Mouse (Mus musculus) adrenal gland, adult 2 months (tissue): ENCODE data around the gene Krt27. TPM values are rescaled to one million over a fixed set of nuclear protein-coding genes. Genes with fewer than 3 reads are reported as not detected.

Experiments
- DNase-seq: peaks from one replicate; pipeline ENCODE4 v3.0.0; 2021
- polyA plus RNA-seq: library from polyadenylated mRNA; depleted of rRNA; stranded (reverse); fragments of >200 nt; gene quantifications from 2 replicates; pipeline ENCODE4 v1.2.3, GENCODE M21; 2012; rRNA removed
- total RNA-seq, 2 experiments: library from RNA; stranded (reverse); gene quantifications; 2 replicates each; pipeline ENCODE4 v1.2.3; 2021

Krt27 gene
- total and polyA plus RNA-seq, 3 experiments = not detected

- DNase-seq = no peak
Observed at GRCm38 (mm10) chr11:99322851-99323250, 28.1 kb downstream of the Krt27 start, which contains the start of gene Krt25. Gene Krt25 (minus strand): TSS chr11:99322951.

- DNase-seq = no peak
Observed at GRCm38 (mm10) chr11:99321094-99321493, 29.8 kb downstream of the Krt27 start.

GRCm38 (mm10) chr11:99319127-99319526, 31.8 kb downstream of the Krt27 start:
- no peak for DNase-seq

GRCm38 (mm10) chr11:99316543-99316942, 34.4 kb downstream of the Krt27 start:
- no peak for DNase-seq

GRCm38 (mm10) chr11:99314594-99314993, 36.3 kb downstream of the Krt27 start:
- DNase-seq = no peak

GRCm38 (mm10) chr11:99310882-99311281, 40.0 kb downstream of the Krt27 start:
- no peak for DNase-seq

- peak; percentile 50 for DNase-seq
Observed at GRCm38 (mm10) chr11:99307579-99307978, 43.3 kb downstream of the Krt27 start.

Other genes with a start within 250 kb of the Krt27 start
- gene Ccr7, start 196.0 kb downstream of the Krt27 start, total RNA-seq = under 1 TPM in 1 of 2 experiments, not detected in 1; 0.14 TPM
- 0.50 and 0.86 TPM in 2 replicates for gene Ccr7, start 196.0 kb downstream of the Krt27 start, polyA plus RNA-seq
- gene Smarce1, start 120.1 kb downstream of the Krt27 start, total RNA-seq = 10 to 100 TPM; 49.9 to 54.4 TPM
- gene Smarce1, start 120.1 kb downstream of the Krt27 start, polyA plus RNA-seq = 10.0 and 10.3 TPM in 2 replicates
- 1 to 10 TPM; 1.4 to 2.2 TPM for gene Krt222, start 107.0 kb downstream of the Krt27 start, total RNA-seq
- gene Krt222, start 107.0 kb downstream of the Krt27 start, polyA plus RNA-seq = 0.07 and 0.09 TPM in 2 replicates
- not detected for gene Krt24, start 65.8 kb downstream of the Krt27 start, total RNA-seq
- not detected in 2 replicates for gene Krt24, start 65.8 kb downstream of the Krt27 start, polyA plus RNA-seq
- gene Krt25, start 28.2 kb downstream of the Krt27 start, total RNA-seq = not detected
- gene Krt25, start 28.2 kb downstream of the Krt27 start, polyA plus RNA-seq = not detected in 2 replicates
- gene Krt26, start 13.1 kb downstream of the Krt27 start, total RNA-seq = not detected
- gene Krt26, start 13.1 kb downstream of the Krt27 start, polyA plus RNA-seq = not detected in 2 replicates
- gene Krt28, start 23.8 kb upstream of the Krt27 start, total RNA-seq = not detected
- gene Krt28, start 23.8 kb upstream of the Krt27 start, polyA plus RNA-seq = not detected in 2 replicates
- gene Krt10, start 38.3 kb upstream of the Krt27 start, total RNA-seq = 1 to 10 TPM; 5.5 to 5.8 TPM
- 0.43 and 0.56 TPM in 2 replicates for gene Krt10, start 38.3 kb upstream of the Krt27 start, polyA plus RNA-seq
- gene Krt12, start 71.2 kb upstream of the Krt27 start, total RNA-seq = not detected
- not detected in 2 replicates for gene Krt12, start 71.2 kb upstream of the Krt27 start, polyA plus RNA-seq
- under 1 TPM; 0.14 to 0.20 TPM for gene Krt20, start 87.0 kb upstream of the Krt27 start, total RNA-seq
- not detected in 2 replicates for gene Krt20, start 87.0 kb upstream of the Krt27 start, polyA plus RNA-seq
- not detected for gene Krt23, start 142.0 kb upstream of the Krt27 start, total RNA-seq
- 0.12 TPM in 1 of 2 replicates, not detected in the other for gene Krt23, start 142.0 kb upstream of the Krt27 start, polyA plus RNA-seq
- gene Krt39, start 170.2 kb upstream of the Krt27 start, total RNA-seq = not detected
- gene Krt39, start 170.2 kb upstream of the Krt27 start, polyA plus RNA-seq = not detected in 2 replicates
- gene Krt40, start 192.1 kb upstream of the Krt27 start, total RNA-seq = not detected
- gene Krt40, start 192.1 kb upstream of the Krt27 start, polyA plus RNA-seq = not detected in 2 replicates
- not detected for gene Krtap3-3, start 199.8 kb upstream of the Krt27 start, total RNA-seq
- not detected in 2 replicates for gene Krtap3-3, start 199.8 kb upstream of the Krt27 start, polyA plus RNA-seq
- not detected for gene Krtap3-2, start 205.7 kb upstream of the Krt27 start, total RNA-seq
- not detected in 2 replicates for gene Krtap3-2, start 205.7 kb upstream of the Krt27 start, polyA plus RNA-seq
- not detected for gene Gm11939, start 208.4 kb upstream of the Krt27 start, total RNA-seq
- not detected in 2 replicates for gene Gm11939, start 208.4 kb upstream of the Krt27 start, polyA plus RNA-seq
- gene Krtap3-1, start 215.5 kb upstream of the Krt27 start, total RNA-seq = not detected
- gene Krtap3-1, start 215.5 kb upstream of the Krt27 start, polyA plus RNA-seq = not detected in 2 replicates
- gene Krtap1-5, start 229.9 kb upstream of the Krt27 start, total RNA-seq = not detected
- gene Krtap1-5, start 229.9 kb upstream of the Krt27 start, polyA plus RNA-seq = not detected in 2 replicates
- gene Krtap1-4, start 232.6 kb upstream of the Krt27 start, total RNA-seq = not detected
- gene Krtap1-4, start 232.6 kb upstream of the Krt27 start, polyA plus RNA-seq = not detected in 2 replicates
- gene Krtap1-3, start 240.2 kb upstream of the Krt27 start, total RNA-seq = not detected
- not detected in 2 replicates for gene Krtap1-3, start 240.2 kb upstream of the Krt27 start, polyA plus RNA-seq
- not detected for gene Krtap9-3, start 247.0 kb upstream of the Krt27 start, total RNA-seq
- not detected in 2 replicates for gene Krtap9-3, start 247.0 kb upstream of the Krt27 start, polyA plus RNA-seq